Mouse (Mus musculus) megakaryocyte-erythroid progenitor cell, adult 5 weeks (primary cell): Measurements from ENCODE around the gene Rpp30. TPM values are rescaled to one million over a fixed set of nuclear protein-coding genes. Genes with fewer than 3 reads are reported as not detected.

Source experiments
- polyA plus RNA-seq: library from polyadenylated mRNA; stranded (reverse); fragments of >175 nt; gene quantifications from 2 replicates; pipeline ENCODE4 v1.2.3, GENCODE M21; 2012

Rpp30 gene
- 2.7 and 4.6 TPM in 2 replicates for polyA plus RNA-seq

DNA sequence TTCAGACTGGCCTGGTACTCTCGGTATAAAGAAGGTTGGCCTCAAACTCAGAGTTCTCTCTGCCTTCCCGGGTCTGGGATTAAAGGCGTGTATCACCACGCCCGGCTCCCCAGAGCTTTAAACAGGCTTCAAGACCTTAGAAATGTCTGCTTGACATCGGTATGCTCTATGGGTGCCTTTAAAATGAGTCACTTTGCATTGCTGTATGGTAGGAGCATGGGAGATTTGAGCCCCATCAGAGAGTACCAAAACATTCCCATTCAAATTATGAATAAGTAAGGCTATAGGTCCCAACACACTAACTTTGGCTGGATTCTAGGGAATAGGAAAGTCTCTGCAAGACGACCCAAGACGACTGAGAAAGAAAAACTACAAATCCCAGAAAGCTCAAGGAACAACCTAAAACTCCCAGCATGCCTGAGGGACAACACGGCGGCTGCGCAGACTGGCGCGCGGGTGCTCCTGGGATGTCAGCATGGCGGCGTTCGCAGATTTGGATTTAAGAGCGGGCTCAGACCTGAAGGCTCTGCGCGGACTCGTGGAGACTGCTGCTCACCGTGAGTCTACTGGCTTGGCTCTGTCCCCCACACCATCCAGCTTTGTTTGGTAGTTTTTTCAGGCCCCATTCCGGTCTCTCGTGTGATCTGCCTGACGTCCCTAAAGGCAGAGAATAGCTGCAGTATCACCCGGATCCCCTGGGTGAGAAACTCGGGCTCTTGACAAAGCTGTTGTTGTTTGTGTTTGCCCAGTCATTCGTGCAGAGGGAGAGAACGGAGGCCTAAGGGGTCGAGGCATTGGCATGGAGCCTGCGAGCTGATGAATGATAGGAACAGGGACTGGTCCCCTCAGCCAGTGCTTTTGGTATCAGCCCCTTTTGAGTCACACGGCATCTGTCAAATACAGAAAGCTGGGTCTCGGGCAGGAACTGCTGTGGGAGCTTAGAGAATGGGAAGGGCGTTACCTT is at the start of gene Rpp30:
TSS of gene Rpp30 (plus strand) at position 455 of the 964 bp plus-strand sequence.

DNA sequence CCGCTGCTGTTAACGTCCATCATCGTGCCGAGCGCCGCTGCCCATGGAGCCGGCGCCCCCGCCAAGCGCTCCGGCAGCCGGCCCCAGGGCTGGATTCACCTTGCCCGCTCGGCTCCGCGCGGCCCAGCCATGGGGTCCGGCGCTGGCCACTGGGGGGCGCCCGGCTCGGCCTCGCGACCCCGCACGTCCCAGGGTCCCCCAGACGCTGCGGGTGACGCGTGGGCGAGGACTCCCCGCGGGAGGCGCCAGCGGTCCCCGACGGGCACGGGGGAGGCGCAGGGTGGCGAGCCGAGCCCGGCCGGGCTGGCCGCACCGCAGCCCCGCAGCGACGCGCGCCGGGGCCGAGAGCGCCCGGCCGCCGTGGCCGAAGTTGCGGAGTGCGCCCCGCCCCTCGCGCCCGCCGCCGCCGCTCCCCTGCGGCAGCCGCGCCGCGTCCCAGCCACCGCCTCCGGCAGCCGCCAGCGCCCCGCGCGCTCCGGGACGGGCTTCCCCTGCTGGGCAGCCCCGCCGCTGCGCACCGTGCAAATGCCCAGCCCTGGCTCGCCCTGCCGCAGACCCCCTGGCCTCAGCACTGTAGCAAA is 26.2 kb upstream of the Rpp30 start, which contains the start of gene Htr7:
TSS of gene Htr7 (minus strand) at position 277 of the 581 bp plus-strand sequence.

DNA sequence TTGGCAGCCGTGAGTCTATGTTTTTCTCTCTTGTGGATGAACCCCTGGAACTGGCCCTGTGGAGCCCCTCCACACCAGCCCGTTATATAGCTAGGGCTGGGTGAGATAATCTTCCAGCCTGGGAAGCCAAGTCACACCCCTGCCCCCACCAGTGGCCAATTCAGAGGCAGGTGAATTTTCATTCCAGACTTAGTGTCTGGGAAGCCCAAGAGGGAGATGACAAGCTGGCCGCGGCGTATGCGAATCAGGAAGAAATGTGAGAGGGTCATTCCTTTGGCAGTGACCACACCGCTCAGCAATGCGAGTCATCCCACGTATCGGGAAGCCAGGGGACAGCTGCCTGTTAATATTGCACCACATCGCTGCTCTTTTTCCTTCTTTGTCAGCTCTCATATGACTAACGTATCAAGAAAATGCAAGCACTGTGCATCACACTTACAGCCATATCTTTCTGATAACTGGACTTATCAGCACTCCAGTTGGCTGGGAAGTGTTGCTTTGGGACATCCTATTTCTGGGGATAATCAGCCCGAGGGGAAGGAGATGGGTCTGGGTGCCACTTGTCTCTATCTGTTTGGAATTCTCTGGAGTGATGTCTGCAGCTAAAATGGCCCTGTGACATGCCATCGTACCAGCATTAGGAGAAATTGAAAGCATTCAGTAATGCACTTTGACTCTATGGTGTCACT is 36.4 kb downstream of the Rpp30 start, which contains the start of gene Ankrd1:
TSS of gene Ankrd1 (minus strand) at position 317 of the 689 bp plus-strand sequence.

Other genes starting within 250 kb of the Rpp30 start
- 0.09 TPM in 1 of 2 replicates, not detected in the other for gene Htr7, start 26.2 kb upstream of the Rpp30 start, polyA plus RNA-seq
- not detected in 2 replicates for gene Ankrd1, start 36.4 kb downstream of the Rpp30 start, polyA plus RNA-seq